Mouse (Mus musculus) small intestine, adult 2 months (tissue): ENCODE data around the gene Txndc16. TPM values are rescaled to one million over a fixed set of nuclear protein-coding genes. Genes with fewer than 3 reads are reported as not detected.

ENCODE experiments used
- H3K27ac ChIP-seq: fragments of 200-500 bp; 2 replicates; pipeline ENCODE4 v1.5.1; 2012; ENCODE audit warnings: low read depth, low read length, control low read depth, inconsistent platforms; ENCODE audit not compliant: insufficient read depth
- H3K27me3 ChIP-seq: fragments of 200-500 bp; 2 replicates; pipeline ENCODE4 v1.6.1; 2012; ENCODE audit warnings: mild to moderate bottlenecking, moderate library complexity, low read length, inconsistent platforms; ENCODE audit not compliant: control insufficient read depth, insufficient read depth
- H3K36me3 ChIP-seq: fragments of 200-500 bp; 2 replicates; pipeline ENCODE4 v1.6.1; 2012; ENCODE audit warnings: mild to moderate bottlenecking, low read length, control low read depth, inconsistent platforms; ENCODE audit not compliant: control insufficient read depth, insufficient read depth
- H3K4me1 ChIP-seq: fragments of 200-500 bp; 2 replicates; pipeline ENCODE4 v1.6.1; 2012; ENCODE audit warnings: low read length, inconsistent platforms, mixed read lengths; ENCODE audit not compliant: control insufficient read depth, insufficient read depth, insufficient read length
- H3K4me3 ChIP-seq: fragments of 200-500 bp; 2 replicates; pipeline ENCODE4 v1.5.1; 2012; ENCODE audit warnings: low read depth, mild to moderate bottlenecking, control low read depth, inconsistent platforms, low read length, moderate library complexity
- CTCF ChIP-seq: fragments of 200-500 bp; IDR thresholded peaks from 2 replicates; pipeline ENCODE4 v1.5.1; 2012; ENCODE audit warnings: low read depth, mild to moderate bottlenecking, control low read depth, inconsistent platforms, low read length, moderate library complexity, mixed read lengths; ENCODE audit not compliant: insufficient replicate concordance, insufficient read length; ENCODE audit errors: extremely low read depth
- POLR2A ChIP-seq: fragments of 200-500 bp; IDR thresholded peaks from 2 replicates; pipeline ENCODE4 v1.6.1; 2012; ENCODE audit warnings: low read depth, mild to moderate bottlenecking, control low read depth, inconsistent platforms, low read length, moderate library complexity
- WGBS: fragments of 180-500 bp; shearing (Covaris S2); methylation state at CpG from one replicate; pipeline ENCODE4 v1.1.7; 2018; 5-methylcytosine and 5-hydroxymethylcytosine counted together
- polyA plus RNA-seq: library from polyadenylated mRNA; depleted of rRNA; stranded (reverse); fragments of >200 nt; gene quantifications from 2 replicates; pipeline ENCODE4 v1.2.3, GENCODE M21; 2012

The Txndc16 gene
- polyA plus RNA-seq, 1 experiment = 1.4 TPM

GRCm38 (mm10) chr14:45153258-45153657 is 66.9 kb downstream of the Txndc16 start:
- 89% methylated on average over 2 of the region's 2 CpGs for WGBS
- no peaks in the 10 kb centered on the region for H3K4me1 ChIP-seq
- no peak overlapping the region for H3K4me3 ChIP-seq
- 0 out of 2 replicates have a peak, but pooled peaks cover 4% of the 10 kb centered on the region for H3K36me3 ChIP-seq
- no peaks in the 10 kb centered on the region for H3K27me3 ChIP-seq
- H3K27ac ChIP-seq = no peak overlapping the region
- TF ChIP-seq POLR2A = no peak
- no peak for TF ChIP-seq CTCF

- Histone ChIP-seq H3K27me3 (no peaks in the 10 kb centered on the region), H3K4me1 (no peaks in the 10 kb centered on the region), H3K27ac (no peak overlapping the region), H3K4me3 (no peak overlapping the region), H3K36me3 (peaks cover 5% of the 10 kb centered on the region; the same call in 1 of the 2 replicates)
- WGBS = 57% methylated on average over 4 of the region's 4 CpGs
- TF ChIP-seq POLR2A (no peak), CTCF (no peak)
These were observed 77.6 kb downstream of the Txndc16 start for GRCm38 (mm10) chr14:45142511-45142910.

GRCm38 (mm10) chr14:45140344-45141080 is 79.6 kb downstream of the Txndc16 start:
- no peak overlapping the region for H3K27ac ChIP-seq
- no peaks in the 10 kb centered on the region for H3K27me3 ChIP-seq
- H3K4me1 ChIP-seq = no peaks in the 10 kb centered on the region
- WGBS = 75% methylated on average over 17 of the region's 17 CpGs
- peaks cover 4% of the 10 kb centered on the region; the same call in 1 of the 2 replicates for H3K36me3 ChIP-seq
- no peak overlapping the region for H3K4me3 ChIP-seq
- TF ChIP-seq CTCF = no peak
- no peak for TF ChIP-seq POLR2A

GRCm38 (mm10) chr14:45135961-45136360 is 84.2 kb downstream of the Txndc16 start:
- 70% methylated on average over 2 of the region's 2 CpGs for WGBS
- Histone ChIP-seq H3K36me3 (peaks cover 4% of the 10 kb centered on the region; the same call in 1 of the 2 replicates), H3K27me3 (no peaks in the 10 kb centered on the region), H3K4me1 (no peaks in the 10 kb centered on the region), H3K27ac (no peak overlapping the region), H3K4me3 (no peak overlapping the region)
- no peak for TF ChIP-seq CTCF
- TF ChIP-seq POLR2A = no peak

GRCm38 (mm10) chr14:45135560-45135959 is 84.6 kb downstream of the Txndc16 start:
- no peak overlapping the region for H3K27ac ChIP-seq
- TF ChIP-seq POLR2A (no peak), CTCF (no peak)
- 42% methylated on average over 9 of the region's 9 CpGs for WGBS
- no peak overlapping the region for H3K4me3 ChIP-seq
- H3K36me3 ChIP-seq = peaks cover 4% of the 10 kb centered on the region; the same call in 1 of the 2 replicates
- no peaks in the 10 kb centered on the region for H3K4me1 ChIP-seq
- no peaks in the 10 kb centered on the region for H3K27me3 ChIP-seq

GRCm38 (mm10) chr14:45118359-45118758 is 101.8 kb downstream of the Txndc16 start:
- no peaks in the 10 kb centered on the region for H3K36me3 ChIP-seq
- TF ChIP-seq CTCF (no peak), POLR2A (no peak)
- WGBS = 36% methylated on average over 4 of the region's 4 CpGs

GRCm38 (mm10) chr14:45102201-45102600 is 117.9 kb downstream of the Txndc16 start:
- Histone ChIP-seq H3K36me3 (no peaks in the 10 kb centered on the region), H3K4me1 (no peaks in the 10 kb centered on the region), H3K27ac (no peak overlapping the region), H3K27me3 (no peaks in the 10 kb centered on the region), H3K4me3 (no peak overlapping the region)
- WGBS = 81% methylated on average over 8 of the region's 8 CpGs
- TF ChIP-seq POLR2A = no peak
- TF ChIP-seq CTCF = no peak

More at GRCm38 (mm10) chr14:45118359-45118758, 101.8 kb downstream of the Txndc16 start:
- Histone ChIP-seq H3K27ac (no peak overlapping the region), H3K4me1 (no peaks in the 10 kb centered on the region), H3K4me3 (no peak overlapping the region), H3K27me3 (no peaks in the 10 kb centered on the region)
